Mouse (Mus musculus): ENCODE data around the gene Smarca4. TPM values are rescaled to one million over a fixed set of nuclear protein-coding genes. Genes with fewer than 3 reads are reported as not detected.

The Smarca4 gene
- polyA plus RNA-seq, 1 experiment from 2014 or later: 126 TPM

DNA sequence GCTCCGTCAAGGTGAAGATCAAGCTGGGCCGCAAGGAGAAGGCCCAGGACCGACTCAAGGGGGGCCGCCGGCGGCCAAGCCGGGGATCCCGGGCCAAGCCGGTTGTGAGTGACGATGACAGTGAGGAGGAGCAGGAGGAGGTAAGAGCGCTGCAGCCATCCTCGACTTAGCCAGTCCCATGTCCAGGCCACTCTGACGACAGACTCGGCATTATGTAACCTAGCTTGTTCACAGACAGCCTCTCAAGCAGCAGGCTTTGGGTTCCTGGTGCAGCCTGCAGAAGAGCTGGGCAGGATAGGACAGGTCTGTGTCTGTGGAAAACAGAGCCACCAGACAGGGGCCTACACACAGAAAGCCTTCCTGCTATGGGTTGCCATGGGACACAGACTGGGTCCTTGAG, 85.1 kb downstream of the Smarca4 start:
- no peak overlapping the region for H3K27ac ChIP-seq
- H3K4me1 ChIP-seq: no peaks in the 10 kb centered on the region
- no peak overlapping the region for H3K9ac ChIP-seq
- no peaks in the 10 kb centered on the region for H3K27me3 ChIP-seq
- no peak for ATAC-seq (ENCODE audit: insufficient number of reproducible peaks, insufficient read depth, low FRiP score, low TSS enrichment)
- 96% methylated on average over 14 of the region's 14 CpGs for WGBS
- H3K4me3 ChIP-seq: no peak overlapping the region
- H3K36me3 ChIP-seq: peaks cover 93% of the 10 kb centered on the region
- no peaks in the 10 kb centered on the region for H3K9me3 ChIP-seq
- no peak overlapping the region for H3K4me2 ChIP-seq (replicated peaks)

- Histone ChIP-seq H3K9ac (no peak overlapping the region), H3K4me2 (replicated peaks) (no peak overlapping the region), H3K36me3 (peaks cover 96% of the 10 kb centered on the region), H3K4me3 (no peak overlapping the region), H3K9me3 (no peaks in the 10 kb centered on the region), H3K27ac (no peak overlapping the region), H3K4me1 (no peaks in the 10 kb centered on the region), H3K27me3 (no peaks in the 10 kb centered on the region)
- no peak for ATAC-seq (ENCODE audit: insufficient number of reproducible peaks, insufficient read depth, low FRiP score, low TSS enrichment)
- WGBS: 94% methylated on average over 7 of the region's 7 CpGs
These were observed 87.5 kb downstream of the Smarca4 start for GRCm38 (mm10) chr9:21703494-21703893.

DNA sequence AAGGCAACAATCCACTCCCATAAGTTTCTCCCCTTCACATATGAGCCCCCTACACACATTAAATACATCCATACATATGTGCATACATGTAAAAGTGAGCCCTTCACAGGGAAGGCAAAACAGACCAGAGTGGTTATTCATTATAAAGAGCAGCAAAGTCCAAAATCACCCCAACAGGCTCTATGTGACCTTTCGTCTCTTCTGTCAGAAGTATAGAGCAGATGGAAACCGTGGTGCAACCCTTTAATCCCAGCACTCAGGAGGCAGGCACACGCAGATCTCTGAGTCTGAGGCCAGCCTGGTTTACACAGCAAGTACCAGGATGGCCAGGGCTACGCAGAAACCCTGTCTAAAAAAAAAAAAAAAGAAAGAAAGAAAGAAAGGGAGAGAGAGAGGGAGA, 90.1 kb downstream of the Smarca4 start:
- Histone ChIP-seq H3K4me2 (replicated peaks) (no peak overlapping the region), H3K36me3 (peaks cover 79% of the 10 kb centered on the region), H3K27ac (no peak overlapping the region), H3K4me3 (no peak overlapping the region), H3K4me1 (no peaks in the 10 kb centered on the region), H3K27me3 (no peaks in the 10 kb centered on the region), H3K9ac (no peak overlapping the region), H3K9me3 (no peaks in the 10 kb centered on the region)
- 88% methylated on average over 4 of the region's 4 CpGs for WGBS
- no peak for ATAC-seq (ENCODE audit: insufficient number of reproducible peaks, insufficient read depth, low FRiP score, low TSS enrichment)

DNA sequence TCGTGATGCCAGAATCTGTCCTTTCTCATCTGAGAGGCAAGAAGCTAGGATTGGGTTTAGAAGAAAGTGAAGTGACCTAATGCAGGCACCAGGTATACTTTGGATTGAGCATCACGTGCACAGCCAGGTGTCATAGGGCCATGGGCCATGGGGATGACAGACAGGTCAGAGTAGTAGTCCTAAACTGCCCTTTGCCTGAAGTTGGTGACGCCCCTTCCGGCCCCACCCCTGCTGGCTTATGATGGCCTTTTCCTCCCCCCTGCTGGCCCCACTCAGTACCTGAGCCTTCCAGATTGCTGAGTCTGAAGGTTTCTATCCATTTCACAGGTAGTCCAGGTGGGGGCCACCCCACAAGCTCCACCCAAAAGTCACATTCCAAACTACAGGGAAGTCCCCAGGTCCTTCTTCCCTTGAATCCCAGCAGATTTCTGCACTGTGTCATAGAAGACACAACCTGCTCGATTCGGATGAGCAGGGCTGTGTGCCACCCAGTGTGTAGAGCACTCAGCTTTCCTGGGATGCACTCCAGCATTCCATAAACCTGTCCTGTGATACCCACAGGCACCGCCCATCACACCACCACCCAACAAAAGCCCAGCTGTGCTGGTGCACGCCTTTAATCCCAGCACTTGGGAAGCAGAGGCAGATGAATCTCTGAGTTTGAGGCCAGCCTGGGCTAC, 90.8 kb downstream of the Smarca4 start:
- Histone ChIP-seq H3K9me3 (no peaks in the 10 kb centered on the region), H3K27ac (no peak overlapping the region), H3K9ac (no peak overlapping the region), H3K4me1 (no peaks in the 10 kb centered on the region), H3K27me3 (no peaks in the 10 kb centered on the region), H3K4me2 (replicated peaks) (no peak overlapping the region), H3K4me3 (no peak overlapping the region), H3K36me3 (peaks cover 73% of the 10 kb centered on the region)
- ATAC-seq (ENCODE audit: insufficient number of reproducible peaks, insufficient read depth, low FRiP score, low TSS enrichment): no peak
- WGBS: 89% methylated on average over 8 of the region's 8 CpGs

GRCm38 (mm10) chr9:21709340-21709739, 93.4 kb downstream of the Smarca4 start:
- no peaks in the 10 kb centered on the region for H3K9me3 ChIP-seq
- WGBS: 93% methylated on average over 3 of the region's 3 CpGs
- H3K36me3 ChIP-seq: peaks cover 52% of the 10 kb centered on the region

DNA sequence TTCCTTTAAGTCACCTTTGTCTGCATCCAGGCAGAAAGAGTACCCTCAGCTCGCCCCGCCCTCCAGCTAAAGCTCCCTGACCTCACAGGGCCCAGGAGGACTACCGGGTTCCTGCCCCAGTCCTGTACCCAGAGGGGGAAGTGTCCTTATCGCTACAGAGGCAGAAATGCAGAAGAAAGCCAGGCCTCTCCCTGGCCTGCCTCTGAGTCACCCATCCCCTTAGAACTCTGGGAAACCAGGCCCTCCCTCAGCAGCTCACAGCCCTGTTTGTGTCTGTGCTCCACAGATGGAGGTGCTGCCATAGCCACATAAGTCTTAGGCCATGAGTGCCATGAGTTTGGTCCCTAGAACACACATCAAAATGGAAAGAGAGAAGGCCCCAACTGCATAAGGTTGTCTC, 99.3 kb downstream of the Smarca4 start:
- Histone ChIP-seq H3K4me2 (replicated peaks) (no peak overlapping the region), H3K9me3 (0 out of 2 replicates have a peak, but pooled peaks cover 4% of the 10 kb centered on the region), H3K27ac (no peak overlapping the region), H3K4me1 (no peaks in the 10 kb centered on the region), H3K27me3 (no peaks in the 10 kb centered on the region), H3K36me3 (peaks cover 6% of the 10 kb centered on the region; the same call in 1 of the 2 replicates), H3K4me3 (no peak overlapping the region), H3K9ac (no peak overlapping the region)
- ATAC-seq (ENCODE audit: insufficient number of reproducible peaks, insufficient read depth, low FRiP score, low TSS enrichment): no peak
- 59% methylated on average over 4 of the region's 4 CpGs for WGBS

More at GRCm38 (mm10) chr9:21709340-21709739, 93.4 kb downstream of the Smarca4 start:
- Histone ChIP-seq H3K9ac (no peak overlapping the region), H3K27me3 (no peaks in the 10 kb centered on the region), H3K4me1 (no peaks in the 10 kb centered on the region), H3K4me2 (replicated peaks) (no peak overlapping the region), H3K27ac (no peak overlapping the region), H3K4me3 (no peak overlapping the region)
- no peak for ATAC-seq (ENCODE audit: insufficient number of reproducible peaks, insufficient read depth, low FRiP score, low TSS enrichment)

GRCm38 (mm10) chr9:21717015-21717414, 101.0 kb downstream of the Smarca4 start:
- 0 out of 2 replicates have a peak, but pooled peaks cover 4% of the 10 kb centered on the region for H3K9me3 ChIP-seq
- peaks cover 6% of the 10 kb centered on the region; the same call in 1 of the 2 replicates for H3K36me3 ChIP-seq
- no peak overlapping the region for H3K4me3 ChIP-seq
- no peaks in the 10 kb centered on the region for H3K27me3 ChIP-seq
- no peak overlapping the region for H3K27ac ChIP-seq
- H3K9ac ChIP-seq: no peak overlapping the region
- ATAC-seq (ENCODE audit: insufficient number of reproducible peaks, insufficient read depth, low FRiP score, low TSS enrichment): no peak
- no peak overlapping the region for H3K4me2 ChIP-seq (replicated peaks)
- no peaks in the 10 kb centered on the region for H3K4me1 ChIP-seq
- WGBS: 84% methylated on average over 2 of the region's 2 CpGs

- ATAC-seq (ENCODE audit: insufficient number of reproducible peaks, insufficient read depth, low FRiP score, low TSS enrichment): no peak
- WGBS: 67% methylated on average over 2 of the region's 2 CpGs
- 0 out of 2 replicates have a peak, but pooled peaks cover under 1% of the 10 kb centered on the region for H3K9me3 ChIP-seq
- no peak overlapping the region for H3K4me3 ChIP-seq
- H3K4me2 ChIP-seq (replicated peaks): no peak overlapping the region
- H3K27ac ChIP-seq: no peak overlapping the region
- H3K4me1 ChIP-seq: peaks cover 14% of the 10 kb centered on the region
- no peaks in the 10 kb centered on the region; the same call in 1 of the 2 replicates for H3K36me3 ChIP-seq
- no peaks in the 10 kb centered on the region for H3K27me3 ChIP-seq
- H3K9ac ChIP-seq: no peak overlapping the region
These were observed 105.1 kb downstream of the Smarca4 start for GRCm38 (mm10) chr9:21721036-21721435.

DNA sequence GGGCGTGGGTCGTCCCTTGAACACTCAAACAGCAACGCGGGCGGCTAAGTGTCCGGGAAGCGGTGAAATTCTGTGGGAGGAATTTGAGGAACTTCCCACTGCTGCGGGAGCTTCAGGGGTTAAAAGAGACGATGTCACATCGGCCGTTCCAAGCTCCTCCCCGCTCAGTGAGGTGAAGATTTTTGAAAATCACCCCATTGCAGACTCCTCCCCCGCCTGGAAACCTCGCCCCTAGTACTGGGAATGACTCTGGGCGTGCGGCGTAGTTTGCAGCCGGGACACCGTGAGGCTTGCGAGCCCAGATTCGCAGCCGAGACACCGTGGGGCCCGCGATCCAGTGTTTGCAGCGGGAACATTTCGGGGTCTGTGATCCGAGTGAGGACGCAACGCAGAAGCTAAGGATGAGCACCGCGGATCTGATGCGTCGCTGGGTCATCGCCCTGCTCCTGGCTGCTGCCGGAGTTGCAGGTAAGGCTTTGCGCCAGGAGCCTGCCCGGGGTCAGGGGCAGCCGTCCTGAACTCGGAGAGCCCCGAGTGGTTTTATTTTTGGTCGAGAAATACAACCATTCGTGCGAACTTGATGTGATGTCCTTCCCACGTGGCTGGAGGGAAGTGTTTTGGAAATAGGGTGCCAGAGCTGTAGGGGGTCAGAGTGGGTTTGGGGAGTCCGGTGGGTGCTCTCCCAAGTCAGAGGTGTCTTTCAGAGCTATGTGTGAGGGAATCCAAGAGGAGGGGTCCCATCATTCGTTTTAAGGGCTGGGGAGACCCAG, 107.6 kb downstream of the Smarca4 start, which contains the start of gene Ldlr:
Gene Ldlr, plus strand, starts transcription at position 107 of the 770 bp plus-strand sequence.
- WGBS: under 1% methylated on average over 47 of the region's 47 CpGs
- Histone ChIP-seq H3K9ac (peak within 1 kb of the TSS; percentile 62), H3K27me3 (no peaks in the 10 kb centered on the region), H3K36me3 (peaks cover 5% of the 10 kb centered on the region; the same call in 1 of the 2 replicates), H3K4me2 (replicated peaks) (peak within 1 kb of the TSS; percentile 62), H3K4me1 (peaks cover 15% of the 10 kb centered on the region), H3K27ac (peak within 1 kb of the TSS; percentile 95), H3K4me3 (peak within 1 kb of the TSS; percentile 65), H3K9me3 (no peaks in the 10 kb centered on the region)
- peak; percentile 78 for ATAC-seq (ENCODE audit: insufficient number of reproducible peaks, insufficient read depth, low FRiP score, low TSS enrichment)

DNA sequence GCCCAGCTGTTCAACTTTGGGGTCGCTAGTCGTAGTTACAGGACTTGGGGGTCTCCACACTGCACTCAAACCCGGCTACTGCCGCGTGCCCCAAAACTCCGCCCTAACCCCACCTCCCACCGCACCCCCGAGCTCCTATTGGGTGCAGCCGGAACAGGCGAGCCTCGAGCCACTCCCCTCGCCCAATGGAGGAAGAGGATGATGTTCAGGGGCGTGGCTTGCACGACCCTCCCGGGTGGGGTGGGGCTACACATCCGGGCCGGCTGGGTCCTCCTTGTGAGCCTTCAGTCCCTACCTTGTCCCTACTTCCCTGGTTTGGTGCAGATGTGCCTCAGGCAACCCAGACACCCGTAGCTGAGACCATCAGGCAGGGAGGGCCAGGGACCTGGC, 108.2 kb downstream of the Smarca4 start:
- Histone ChIP-seq H3K9me3 (no peaks in the 10 kb centered on the region), H3K4me1 (peaks cover 15% of the 10 kb centered on the region), H3K27me3 (no peaks in the 10 kb centered on the region), H3K4me2 (replicated peaks) (peak overlapping the region; percentile 62), H3K9ac (peak overlapping the region; percentile 62), H3K4me3 (peak overlapping the region; percentile 65), H3K27ac (peak overlapping the region; percentile 95), H3K36me3 (peaks cover 11% of the 10 kb centered on the region; the same call in 1 of the 2 replicates)
- WGBS: under 1% methylated on average over 18 of the region's 18 CpGs
- peak; percentile 92 for ATAC-seq (ENCODE audit: insufficient number of reproducible peaks, insufficient read depth, low FRiP score, low TSS enrichment)

- no peak overlapping the region for H3K9ac ChIP-seq
- H3K36me3 ChIP-seq: peaks cover 18% of the 10 kb centered on the region
- H3K27me3 ChIP-seq: no peaks in the 10 kb centered on the region
- no peak for ATAC-seq (ENCODE audit: insufficient number of reproducible peaks, insufficient read depth, low FRiP score, low TSS enrichment)
- H3K27ac ChIP-seq: no peak overlapping the region
- peak overlapping the region; percentile 65 for H3K4me3 ChIP-seq
- peak overlapping the region; percentile 62 for H3K4me2 ChIP-seq (replicated peaks)
- no peaks in the 10 kb centered on the region for H3K9me3 ChIP-seq
- 86% methylated on average over 23 of the region's 23 CpGs for WGBS
- peaks cover 15% of the 10 kb centered on the region for H3K4me1 ChIP-seq
These were observed 109.5 kb downstream of the Smarca4 start for GRCm38 (mm10) chr9:21725224-21726121.
